21 mouse cellular contexts compared by ENCODE assay signal in the genomic region with DNA sequence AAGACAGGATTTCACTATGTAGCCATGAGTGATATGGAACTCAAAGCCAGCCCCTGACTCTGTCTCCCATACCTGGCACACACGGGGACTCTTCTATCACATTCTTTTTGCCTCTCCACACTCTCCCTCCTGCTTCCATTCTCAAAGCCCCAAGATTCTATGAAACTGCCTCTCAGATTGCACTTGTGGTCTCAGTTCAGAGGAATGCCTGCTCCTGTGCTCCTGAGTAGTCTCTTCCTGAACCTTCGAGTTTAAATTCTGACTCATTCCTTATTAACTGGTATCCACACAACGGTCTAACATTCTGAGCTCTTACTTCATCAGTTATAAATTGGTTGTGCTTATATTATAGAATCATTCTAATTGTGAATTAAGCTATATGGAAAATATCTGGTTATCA.
A peak's percentile ranks its signal among the peaks of the same experiment; 100 is the strongest.
DNase-seq lines count a peak whose midpoint lies in the region; ATAC-seq and TF ChIP-seq lines count a peak whose summit lies in the region.
"Had no signal": no experiment of that assay in that cellular context is flagged by ENCODE, and none has a peak within 500 bp of the region (broad histone marks: within the 10 kb centered on the region; RNA-seq: fewer than 3 reads in every experiment).

No protein-coding gene starts in this region.

- in situ Hi-C loops in Patski (cut with MboI; ENCODE audit: low pct_unique_long_range_greater_than_20kb) = no loop called here

- POLR2A ChIA-PET in Patski (lab: Charles Lee) = no interaction called here

- DNase-seq in 3134 (ENCODE audit: extremely low read depth, insufficient read length, low spot score) (peak; percentile 43), 3T3-L1 (ENCODE audit: low read depth, low spot score) (peak; percentile 72), Patski (ENCODE audit: low read depth, low spot score) (no peak)
- no peak for DNase-seq in heart, adult 18-20 months
- DNase-seq in right cerebral cortex, adult 18-20 months = no peak
- DNase-seq: adrenal gland, adult 2 months; adrenal gland, postnatal 10 days; adrenal gland, postnatal 25 days; cerebellum, adult 11 months; cerebellum, adult 18-20 months; cerebellum, adult 8-10 months; cerebellum, adult 9-11 months; cerebellum, postnatal 14 days; cerebellum, postnatal 36 days; embryo, embryonic 11 days; forebrain, postnatal 0 days had no signal

- TF ChIP-seq CTCF in Patski (IDR thresholded peaks at IDR 0.05) = no peak

- ATAC-seq in Patski = peak; percentile 57
- no peak for ATAC-seq in inflammation-experienced regulatory T-cells, adult 6 months
- ATAC-seq: forebrain, embryonic 13.5 days; forebrain, embryonic 15.5 days; forebrain, postnatal 0 days had no signal

- H3K27me3 ChIP-seq in Patski = no peaks in the 10 kb centered on the region
- H3K27me3 ChIP-seq: embryonic facial prominence, embryonic 13.5 days; embryonic facial prominence, embryonic 15.5 days; forebrain, embryonic 13.5 days; forebrain, embryonic 15.5 days had no signal

- CTCF ChIA-PET in Patski (lab: Charles Lee) = no interaction called here

Comparison
In these comparisons a context has a peak if more than half of its experiments do, and no peak if none do; other contexts are left out.
1. DNase-seq: peak in 3134 (single experiment) and 3T3-L1 (single experiment); none in Patski (single experiment), heart, adult 18-20 months (0 of 2) and right cerebral cortex, adult 18-20 months (single experiment).